Mouse (Mus musculus) lung, postnatal 0 days (tissue): ENCODE measurements at regions not wholly inside any gene's neighbourhood (a gene's known extent, or its start where the extent isn't known, plus 50 kb on each side); places are given as distances from the start of the nearest gene placed in this dataset.

Source experiments
- CTCF ChIP-seq: IDR thresholded peaks from 2 replicates; pipeline ENCODE4 v1.5.1; 2016; ENCODE audit warnings: antibody characterized with exemption, mild to moderate bottlenecking
- EP300 ChIP-seq: IDR thresholded peaks from 2 replicates; pipeline ENCODE4 v1.6.1; 2016; ENCODE audit warnings: antibody characterized with exemption, mild to moderate bottlenecking, control low read depth

- TF ChIP-seq EP300 (no peak), CTCF (no peak)
Observed at GRCm38 (mm10) chr2:100340713-100341112, 1283.8 kb upstream of the Rag2 start.
